Mouse (Mus musculus) thymus, postnatal 10 days (tissue): ENCODE data around the gene Pmpca.

Experiments
- DNase-seq, 2 experiments: peaks; one replicate each; pipeline ENCODE4 v3.0.0; 2021; ENCODE audit warnings: low spot score in 2 of 2

The Pmpca gene

GRCm38 (mm10) chr2:26429851-26430250 lies 40.7 kb downstream of the Pmpca start:
- DNase-seq: no peak

GRCm38 (mm10) chr2:26434791-26435572 lies 45.8 kb downstream of the Pmpca start:
- DNase-seq: no peak

GRCm38 (mm10) chr2:26437221-26437620 lies 48.1 kb downstream of the Pmpca start:
- DNase-seq: no peak

GRCm38 (mm10) chr2:26438373-26438772 lies 49.2 kb downstream of the Pmpca start:
- DNase-seq: no peak

- no peak for DNase-seq
These were observed 50.5 kb downstream of the Pmpca start for GRCm38 (mm10) chr2:26439671-26440070.

- DNase-seq: no peak
These were observed 52.1 kb downstream of the Pmpca start for GRCm38 (mm10) chr2:26441261-26441660.

- DNase-seq: no peak
These were observed 52.5 kb downstream of the Pmpca start for GRCm38 (mm10) chr2:26441688-26442087.

- no peak for DNase-seq
These were observed 53.7 kb downstream of the Pmpca start for GRCm38 (mm10) chr2:26442843-26443242.

- DNase-seq: no peak
These were observed 54.7 kb downstream of the Pmpca start for GRCm38 (mm10) chr2:26443876-26444275.

GRCm38 (mm10) chr2:26444368-26444767 lies 55.2 kb downstream of the Pmpca start:
- DNase-seq: no peak

GRCm38 (mm10) chr2:26444946-26445665 lies 56.0 kb downstream of the Pmpca start, which contains the start of gene Sec16a:
TSS of gene Sec16a (minus strand) at chr2:26445216.
- peak; percentile 100 for DNase-seq

- DNase-seq: peak; percentile 87 to 90
These were observed 56.7 kb downstream of the Pmpca start for GRCm38 (mm10) chr2:26445666-26446445.

- no peak for DNase-seq
These were observed 57.5 kb downstream of the Pmpca start for GRCm38 (mm10) chr2:26446671-26447070.
